Mouse (Mus musculus): ENCODE data around the gene Ap1m2.
"Not testable (repeated sequence)": the region's sequence is repeated elsewhere in the genome, so short reads cannot be mapped to it uniquely, and the experiment has no call there.

The Ap1m2 gene

DNA sequence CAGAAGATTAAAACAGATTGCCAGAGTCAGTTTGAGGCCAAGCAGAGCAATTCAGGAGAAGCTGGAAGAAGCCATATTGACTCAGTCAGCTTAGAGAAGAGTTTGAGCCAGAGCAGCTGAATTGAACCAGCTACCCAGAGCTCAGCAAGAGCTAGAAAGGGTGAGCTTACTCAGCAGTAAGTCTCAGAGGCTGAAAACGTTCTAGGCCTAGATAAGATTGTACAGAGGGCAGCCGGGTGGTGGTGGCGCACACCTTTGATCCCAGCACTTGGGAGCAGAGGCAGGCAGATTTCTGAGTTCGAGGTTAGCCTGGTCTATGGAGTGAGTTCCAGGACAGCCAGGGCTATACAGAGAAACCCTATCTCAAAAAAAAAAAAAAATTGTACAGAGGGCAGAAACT, 55.8 kb downstream of the Ap1m2 start:
- DNase-seq = not testable (repeated sequence)

DNA sequence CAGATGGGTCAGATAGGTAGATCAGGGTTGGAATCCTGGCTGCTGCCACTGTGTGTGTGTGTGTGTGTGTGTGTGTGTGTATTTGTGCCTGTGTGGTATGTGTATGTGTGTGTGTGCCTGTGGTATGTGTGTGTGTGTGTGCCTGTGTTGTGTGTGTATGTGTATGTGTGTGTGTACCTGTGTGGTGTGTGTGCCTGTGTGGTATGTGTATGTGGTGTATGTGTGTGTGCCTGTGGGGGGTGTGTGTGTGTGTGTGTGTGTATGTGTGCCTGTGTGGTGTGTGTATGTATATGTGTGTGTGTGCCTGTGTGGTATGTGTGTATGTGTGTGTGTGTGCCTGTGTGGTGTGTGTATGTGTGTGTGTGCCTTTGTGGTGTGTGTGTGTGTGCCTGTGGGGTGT, 57.4 kb downstream of the Ap1m2 start:
- DNase-seq = no peak

DNA sequence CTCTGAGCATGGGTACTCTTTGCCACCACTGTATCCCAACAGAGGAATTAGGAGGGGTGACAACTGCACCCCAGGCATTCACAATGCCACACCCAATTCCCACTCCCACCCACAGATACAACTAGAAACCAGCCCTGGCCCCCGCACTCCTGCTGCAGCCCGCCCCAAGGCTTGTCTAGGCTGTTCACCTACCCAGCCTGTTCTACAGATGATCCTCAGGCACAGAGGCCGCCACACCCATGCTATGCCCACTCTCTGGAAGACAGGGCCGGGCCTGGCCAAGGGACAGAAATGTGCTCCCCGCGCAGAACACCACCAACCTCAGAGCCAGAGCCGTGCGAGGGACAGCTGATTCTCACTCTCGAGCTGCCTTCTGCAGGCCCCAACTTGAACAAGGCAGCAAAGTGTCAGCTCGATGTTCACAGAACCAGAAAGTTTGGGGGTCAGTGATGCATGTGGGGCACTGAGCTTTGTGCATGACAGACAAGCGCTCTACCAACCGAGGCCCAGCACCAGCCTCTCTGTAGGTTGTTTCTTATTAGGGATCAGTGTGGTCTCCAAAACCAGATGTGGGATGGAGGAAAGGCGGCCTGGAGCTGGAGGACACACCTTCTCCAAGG, 60.9 kb downstream of the Ap1m2 start:
- no peak for DNase-seq

DNA sequence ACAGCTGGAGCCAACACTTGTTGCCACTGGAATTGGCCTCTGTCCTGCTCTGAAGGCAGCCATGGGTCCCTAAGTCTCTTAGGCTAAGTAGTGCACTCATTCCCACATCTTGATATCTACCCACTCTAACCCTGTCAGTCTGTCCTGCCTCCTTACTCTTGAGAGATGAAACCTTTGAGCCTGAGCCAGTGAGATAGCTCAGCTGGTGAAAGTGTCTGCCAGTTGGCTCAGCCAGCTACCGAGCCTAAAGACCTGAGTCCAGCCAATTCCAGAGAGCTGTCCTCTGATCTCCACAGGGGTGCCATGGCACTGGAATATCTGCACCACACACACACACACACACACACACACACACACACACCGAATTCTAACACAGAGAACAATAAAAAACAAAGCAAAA, 61.6 kb downstream of the Ap1m2 start:
- no peak for DNase-seq

DNA sequence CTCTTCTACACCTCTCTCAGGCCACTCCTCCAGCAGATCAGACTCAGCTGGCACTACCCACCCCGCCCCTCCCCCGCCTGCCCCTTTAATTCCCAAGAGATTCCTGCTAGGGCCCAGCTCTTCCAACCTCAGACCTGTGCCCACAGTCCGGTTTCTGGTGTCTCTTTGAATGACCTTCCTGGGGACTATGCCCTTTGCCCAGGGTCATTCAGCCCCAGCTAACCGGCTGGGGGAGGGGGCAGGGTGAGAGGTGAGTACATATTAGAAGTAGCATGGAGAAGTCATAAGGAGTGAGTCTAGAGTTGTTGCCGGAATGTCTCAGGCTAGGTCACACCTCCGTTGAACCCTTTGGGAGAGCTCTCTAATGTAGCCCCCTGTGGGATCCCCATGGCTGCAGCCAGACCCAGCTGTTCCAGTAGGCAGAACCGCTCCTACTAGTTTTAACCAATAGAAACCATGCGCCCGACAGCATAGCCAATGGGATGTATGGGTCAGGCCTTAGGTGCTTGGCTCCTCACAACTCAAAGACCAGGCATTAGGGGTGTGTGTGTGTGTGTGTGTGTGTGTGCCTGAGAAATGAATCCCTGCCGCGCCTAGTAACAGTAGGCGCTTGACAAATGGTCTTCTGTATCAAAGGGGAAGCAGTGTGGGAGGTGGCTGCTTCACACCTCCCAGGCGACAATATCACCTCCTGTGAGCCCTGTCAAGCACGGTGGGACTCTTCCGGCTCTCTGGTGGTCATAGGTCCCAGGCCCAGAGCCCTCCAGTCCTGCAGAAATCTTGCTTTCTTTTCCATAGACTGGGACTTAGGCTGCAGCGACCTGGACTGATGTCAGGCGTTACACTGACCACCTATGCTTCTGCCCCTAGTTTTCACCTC, 62.3 kb downstream of the Ap1m2 start:
- no peak for DNase-seq

DNA sequence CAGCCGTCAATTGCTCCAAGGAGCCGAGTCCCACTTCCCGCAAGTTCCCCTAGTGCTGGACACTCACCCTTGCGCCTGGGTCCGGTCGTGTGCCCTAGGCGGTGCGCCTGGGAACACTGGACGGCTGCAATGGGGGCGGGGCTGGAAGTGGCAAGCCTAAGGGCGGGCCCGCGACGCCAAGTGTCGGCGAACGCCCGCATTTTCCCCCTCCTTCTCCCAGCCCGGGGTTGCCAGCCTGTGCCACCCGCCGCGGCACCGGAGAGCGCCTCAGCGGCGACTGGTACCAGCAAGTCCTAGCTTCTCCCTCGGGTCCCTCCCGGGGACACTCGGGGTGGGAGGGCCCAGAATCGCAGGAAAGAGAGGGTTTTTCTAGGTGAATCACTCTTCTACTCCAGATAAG, 63.8 kb downstream of the Ap1m2 start, which contains the start of gene S1pr5:
Gene S1pr5, minus strand, starts transcription at position 118 of the 400 bp plus-strand sequence.
- no peak for DNase-seq

DNA sequence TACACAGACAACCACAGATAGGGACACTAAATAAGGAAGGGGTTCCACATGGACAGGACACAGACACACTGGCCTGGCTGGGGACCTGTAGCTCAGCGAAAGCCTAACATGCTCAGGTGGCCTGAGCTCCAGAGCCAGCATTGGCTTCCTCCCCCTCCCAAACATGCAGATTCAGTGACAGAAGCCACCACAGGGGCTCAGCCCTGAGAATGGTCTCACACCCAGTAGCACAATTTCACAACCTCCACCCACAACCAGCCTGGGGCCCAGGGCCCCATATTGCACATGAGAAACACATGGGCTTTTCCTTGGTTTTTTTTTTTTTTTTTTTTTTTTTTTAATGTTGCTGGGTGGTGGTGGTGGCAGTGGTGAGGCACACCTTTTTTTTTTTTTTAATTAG, 65.8 kb downstream of the Ap1m2 start:
- DNase-seq = no peak

DNA sequence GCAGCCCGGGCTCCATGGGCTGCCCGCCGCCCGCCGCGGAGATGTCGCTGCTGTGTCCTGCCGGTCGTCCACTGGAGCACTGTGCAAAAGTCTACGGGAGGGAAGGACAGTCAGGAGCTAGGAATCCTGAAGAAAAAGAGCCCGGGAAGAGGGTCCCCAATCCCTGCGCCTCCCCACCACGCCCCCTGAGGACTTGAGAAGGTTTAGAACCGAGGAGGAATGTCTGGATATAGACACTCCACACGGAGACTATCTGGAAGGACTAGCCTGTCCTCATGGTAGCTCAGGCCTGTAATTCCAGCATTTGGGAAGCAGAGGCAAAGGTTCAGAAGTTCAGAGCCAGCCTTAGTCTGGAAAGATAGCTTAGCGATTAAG, 67.0 kb downstream of the Ap1m2 start:
- DNase-seq = no peak

DNA sequence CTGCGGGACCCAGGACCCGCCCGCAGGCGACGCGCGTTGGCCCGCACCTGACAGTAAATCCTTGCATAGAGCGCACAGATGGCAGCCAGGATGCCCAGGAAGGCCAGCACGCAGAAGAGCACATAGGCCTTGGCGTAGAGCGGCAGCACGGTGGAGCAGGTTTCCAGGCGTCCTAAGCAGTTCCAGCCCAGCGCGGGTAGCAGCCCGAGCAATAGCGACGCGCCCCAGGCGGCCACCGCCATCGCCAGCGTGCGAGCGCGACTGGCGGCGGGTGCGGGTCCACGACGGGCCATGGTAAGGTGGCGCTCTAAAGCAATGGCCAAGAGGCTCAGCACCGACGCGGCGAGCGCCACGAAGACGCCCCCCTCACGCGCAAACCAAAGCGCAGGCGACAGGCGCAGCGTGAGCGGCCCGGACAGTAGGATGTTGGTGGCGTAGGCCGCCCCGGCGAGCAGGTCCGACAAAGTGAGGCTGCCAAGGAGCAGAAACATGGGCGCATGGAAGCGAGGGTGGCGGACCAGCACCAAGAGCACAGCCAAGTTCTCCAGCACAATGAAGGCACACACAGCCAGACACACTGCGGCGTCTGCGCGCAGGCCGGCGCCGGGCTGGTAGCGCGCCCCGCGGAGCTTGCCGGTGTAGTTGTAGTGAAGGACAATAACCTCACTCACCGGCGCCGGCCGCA, 67.6 kb downstream of the Ap1m2 start:
- DNase-seq = peak in 1 of 2 experiments; percentile 46
